Mouse (Mus musculus) CH12.LX (cell line): ENCODE results near the gene Plekha6. TPM values are rescaled to one million over a fixed set of nuclear protein-coding genes. Genes with fewer than 3 reads are reported as not detected.

Experiments
- DNase-seq: peaks from one replicate; pipeline ENCODE4 v3.0.0-alpha.2; 2013; ENCODE audit errors: extremely low read depth
- H3K27ac ChIP-seq: 2 replicates; pipeline ENCODE4 v1.5.1; 2012; ENCODE audit warnings: low read depth, mild to moderate bottlenecking, control low read depth, moderate library complexity; ENCODE audit not compliant: insufficient read depth
- H3K27me3 ChIP-seq: replicated peaks from 2 replicates; pipeline ENCODE3; 2012; ENCODE audit warnings: inconsistent platforms
- H3K36me3 ChIP-seq, 2 experiments: replicated peaks in 1 of 2; 2 replicates each; pipeline versions ENCODE3 to v1.6.1; 2012; ENCODE audit warnings: inconsistent platforms in 1 of 2, low read length in 1 of 2, mild to moderate bottlenecking in 1 of 2, mixed read lengths in 1 of 2, moderate library complexity in 1 of 2; ENCODE audit not compliant: control insufficient read depth in 1 of 2, insufficient read depth in 1 of 2
- H3K4me1 ChIP-seq, 2 experiments: 2 replicates each; pipeline ENCODE4 v1.6.1; 2012; ENCODE audit warnings: inconsistent platforms in 1 of 2, moderate library complexity in 1 of 2; ENCODE audit not compliant: insufficient read depth in 2 of 2, control insufficient read depth in 1 of 2
- H3K4me2 ChIP-seq: 2 replicates; pipeline ENCODE4 v1.6.1; 2012; ENCODE audit warnings: low read depth, mild to moderate bottlenecking, control low read depth; ENCODE audit not compliant: poor library complexity, insufficient read depth, severe bottlenecking
- H3K4me3 ChIP-seq, 3 experiments: fragments of 150-350 bp in 1 of 3; sonication (generic) in 1 of 3; replicated peaks in 1 of 3; 2 replicates each; pipeline versions ENCODE3 to v1.5.1; 2011 to 2012; ENCODE audit warnings: low read depth in 2 of 3, low read length in 2 of 3, mild to moderate bottlenecking in 2 of 3, moderate library complexity in 2 of 3, control low read depth in 1 of 3, improper control_type of control experiment in 1 of 3, inconsistent platforms in 1 of 3, mixed read lengths in 1 of 3; ENCODE audit not compliant: poor library complexity in 1 of 3
- H3K79me2 ChIP-seq: replicated peaks from 2 replicates; pipeline ENCODE4 v1.6.1; 2012; ENCODE audit warnings: mild to moderate bottlenecking, moderate library complexity; ENCODE audit not compliant: control insufficient read depth, poor library complexity, insufficient read depth, severe bottlenecking; ENCODE audit errors: extremely low read depth
- H3K9ac ChIP-seq: 2 replicates; pipeline ENCODE4 v1.6.1; 2012; ENCODE audit warnings: low read depth, mild to moderate bottlenecking, control low read depth, moderate library complexity; ENCODE audit not compliant: insufficient read depth
- H3K9me3 ChIP-seq: replicated peaks from 2 replicates; pipeline ENCODE3; 2012; ENCODE audit warnings: low read length, inconsistent platforms, mixed read lengths
- BHLHE40 ChIP-seq: IDR thresholded peaks from 2 replicates; pipeline ENCODE4 v1.6.1; 2011; ENCODE audit warnings: mild to moderate bottlenecking, low read depth, low read length, improper control_type of control experiment
- CHD1 ChIP-seq: IDR thresholded peaks from 2 replicates; pipeline ENCODE4 v1.6.1; 2012; ENCODE audit warnings: low read depth, low read length, improper control_type of control experiment, inconsistent platforms
- CHD2 ChIP-seq: IDR thresholded peaks from 2 replicates; pipeline ENCODE4 v1.6.1; 2011; ENCODE audit warnings: low read length, improper control_type of control experiment
- ELF1 ChIP-seq: IDR thresholded peaks from 2 replicates; pipeline ENCODE4 v1.6.1; 2014; ENCODE audit warnings: low read depth, mild to moderate bottlenecking, inconsistent platforms, low read length, improper control_type of control experiment
- ETS1 ChIP-seq: conservative IDR thresholded peaks from 2 replicates; pipeline ENCODE4 v1.6.1; 2012; ENCODE audit warnings: low read depth, mild to moderate bottlenecking, inconsistent platforms, low read length, improper control_type of control experiment, moderate library complexity
- GABPA ChIP-seq: IDR thresholded peaks from 2 replicates; pipeline ENCODE4 v1.6.1; 2012; ENCODE audit warnings: low read depth, low read length, improper control_type of control experiment, inconsistent platforms; ENCODE audit not compliant: insufficient replicate concordance
- HCFC1 ChIP-seq: IDR thresholded peaks from 2 replicates; pipeline ENCODE4 v1.6.1; 2012; ENCODE audit warnings: low read depth, mild to moderate bottlenecking, inconsistent platforms, low read length, improper control_type of control experiment
- IRF4 ChIP-seq: IDR thresholded peaks from 2 replicates; pipeline ENCODE4 v1.6.1; 2014; ENCODE audit warnings: low read depth, mild to moderate bottlenecking, inconsistent platforms, low read length, improper control_type of control experiment
- JUND ChIP-seq: conservative IDR thresholded peaks from 2 replicates; pipeline ENCODE4 v1.6.1; 2011; ENCODE audit warnings: low read depth, low read length, improper control_type of control experiment
- KAT2A ChIP-seq: IDR thresholded peaks from 2 replicates; pipeline ENCODE4 v1.6.1; 2012; ENCODE audit warnings: low read length, improper control_type of control experiment, inconsistent platforms; ENCODE audit not compliant: insufficient replicate concordance
- MAFK ChIP-seq: IDR thresholded peaks from 2 replicates; pipeline ENCODE4 v1.6.1; 2011; ENCODE audit warnings: low read length, improper control_type of control experiment; ENCODE audit not compliant: insufficient replicate concordance
- MAX ChIP-seq: IDR thresholded peaks from 2 replicates; pipeline ENCODE4 v1.6.1; 2011; ENCODE audit warnings: low read length, improper control_type of control experiment
- MAZ ChIP-seq: IDR thresholded peaks from 2 replicates; pipeline ENCODE4 v1.6.1; 2012; ENCODE audit warnings: low read depth, mild to moderate bottlenecking, inconsistent platforms, low read length, improper control_type of control experiment, moderate library complexity
- MXI1 ChIP-seq: IDR thresholded peaks from 2 replicates; pipeline ENCODE4 v1.6.1; 2011; ENCODE audit warnings: mild to moderate bottlenecking, low read depth, low read length, improper control_type of control experiment
- MYC ChIP-seq: IDR thresholded peaks from 2 replicates; pipeline ENCODE4 v1.6.1; 2011; ENCODE audit warnings: low read depth, mild to moderate bottlenecking, improper control_type of control experiment, low read length
- NELFE ChIP-seq: IDR thresholded peaks from 2 replicates; pipeline ENCODE4 v1.6.1; 2011; ENCODE audit warnings: low read depth, low read length, improper control_type of control experiment
- POLR2AphosphoS2 ChIP-seq: IDR thresholded peaks from 2 replicates; pipeline ENCODE4 v1.6.1; 2011; ENCODE audit warnings: low read depth, low read length, improper control_type of control experiment
- RAD21 ChIP-seq: IDR thresholded peaks from 2 replicates; pipeline ENCODE4 v1.6.1; 2011; ENCODE audit warnings: low read depth, mild to moderate bottlenecking, low read length, improper control_type of control experiment, moderate library complexity
- SMC3 ChIP-seq: IDR thresholded peaks from 2 replicates; pipeline ENCODE4 v1.6.1; 2011; ENCODE audit warnings: low read depth, low read length, improper control_type of control experiment
- TBP ChIP-seq: conservative IDR thresholded peaks from 2 replicates; pipeline ENCODE4 v1.6.1; 2011; ENCODE audit warnings: low read depth, low read length, improper control_type of control experiment
- UBTF ChIP-seq: IDR thresholded peaks from 2 replicates; pipeline ENCODE4 v1.6.1; 2012; ENCODE audit warnings: low read depth, mild to moderate bottlenecking, inconsistent platforms, low read length, improper control_type of control experiment, moderate library complexity
- USF2 ChIP-seq: conservative IDR thresholded peaks from 2 replicates; pipeline ENCODE4 v1.6.1; 2011; ENCODE audit warnings: low read depth, low read length, improper control_type of control experiment
- ZC3H11A ChIP-seq: IDR thresholded peaks from 2 replicates; pipeline ENCODE4 v1.6.1; 2012; ENCODE audit warnings: low read depth, mild to moderate bottlenecking, inconsistent platforms, low read length, improper control_type of control experiment
- ZMIZ1 ChIP-seq: IDR thresholded peaks from 2 replicates; pipeline ENCODE4 v1.6.1; 2012; ENCODE audit warnings: low read depth, mild to moderate bottlenecking, inconsistent platforms, low read length, improper control_type of control experiment
- dilution Hi-C: fragments of 300-500 bp; cut with MboI; formaldehyde crosslinking; loops from 2 replicates; pipeline ENCODE4 v1.14.3; 2020; ENCODE audit warnings: low sequenced_read_pairs; ENCODE audit not compliant: extremely low pct_unique_long_range_greater_than_20kb, extremely low pct_ligation_motif_present
- in situ Hi-C: fragments of 300-500 bp; cut with MboI; formaldehyde crosslinking; loops from 3 replicates; pipeline ENCODE4 v1.14.3; 2019; ENCODE audit warnings: low sequenced_read_pairs, low pct_ligation_motif_present, low pct_unique_long_range_greater_than_20kb, mixed read lengths
- polyA plus RNA-seq: library from polyadenylated mRNA; unstranded; fragments of >175 nt; gene quantifications from 2 replicates; pipeline ENCODE4 v1.2.1, GENCODE M21; 2012; ENCODE audit warnings: low read depth; ENCODE audit not compliant: insufficient read length
- total RNA-seq, 2 experiments: library from RNA; depleted of rRNA; stranded (reverse); fragments of 300-350 nt in 1 of 2; fragments of >200 nt in 1 of 2; gene quantifications; 2 replicates each; pipeline ENCODE4 v1.2.3; 2012 to 2014

Gene Plekha6
- total and polyA plus RNA-seq, 3 experiments, result 0.07 TPM; not detected in 2

DNA sequence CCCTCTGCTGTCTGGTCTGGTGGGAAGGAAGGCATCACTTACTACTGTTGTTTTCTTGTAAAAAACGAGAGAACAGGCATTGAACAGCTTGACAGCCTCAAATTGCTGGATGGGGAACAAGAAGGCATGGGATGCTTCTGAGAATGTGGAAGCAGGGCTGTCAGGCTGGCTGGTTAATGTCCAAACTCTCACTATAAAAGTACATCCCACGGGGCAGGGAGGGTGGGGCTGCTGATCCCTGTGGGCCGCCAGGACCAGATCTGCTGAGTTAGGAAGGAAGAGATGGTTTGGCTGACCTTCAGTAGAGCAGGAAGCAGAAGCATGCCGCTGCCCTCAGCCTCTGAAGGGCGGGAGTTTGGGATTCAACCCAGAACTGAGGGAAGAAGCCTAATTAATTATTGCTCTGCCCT, 87.6 kb downstream of the Plekha6 start:
- H3K4me1 ChIP-seq, result no peaks in the 10 kb centered on the region
- dilution Hi-C loops (no loop called here), in situ Hi-C loops (no loop called here)
- no peaks in the 10 kb centered on the region for H3K36me3 ChIP-seq
- H3K4me2 ChIP-seq, result no peak overlapping the region
- TF ChIP-seq NELFE (no peak), MXI1 (no peak), TBP (no peak), UBTF (no peak), SMC3 (no peak), MYC (no peak), BHLHE40 (no peak), ELF1 (no peak), POLR2AphosphoS2 (no peak)
- H3K9me3 ChIP-seq, result no peaks in the 10 kb centered on the region
- no peak overlapping the region for H3K4me3 ChIP-seq
- H3K27me3 ChIP-seq, result peaks cover 86% of the 10 kb centered on the region
- H3K9ac ChIP-seq, result no peak overlapping the region
- H3K27ac ChIP-seq, result no peak overlapping the region
- DNase-seq, result no peak
- no peaks in the 10 kb centered on the region for H3K79me2 ChIP-seq

- no peak overlapping the region for H3K9ac ChIP-seq
- peaks cover 86% of the 10 kb centered on the region for H3K27me3 ChIP-seq
- no peaks in the 10 kb centered on the region for H3K36me3 ChIP-seq
Measured at GRCm38 (mm10) chr1:133252251-133252650, 88.2 kb downstream of the Plekha6 start.

DNA sequence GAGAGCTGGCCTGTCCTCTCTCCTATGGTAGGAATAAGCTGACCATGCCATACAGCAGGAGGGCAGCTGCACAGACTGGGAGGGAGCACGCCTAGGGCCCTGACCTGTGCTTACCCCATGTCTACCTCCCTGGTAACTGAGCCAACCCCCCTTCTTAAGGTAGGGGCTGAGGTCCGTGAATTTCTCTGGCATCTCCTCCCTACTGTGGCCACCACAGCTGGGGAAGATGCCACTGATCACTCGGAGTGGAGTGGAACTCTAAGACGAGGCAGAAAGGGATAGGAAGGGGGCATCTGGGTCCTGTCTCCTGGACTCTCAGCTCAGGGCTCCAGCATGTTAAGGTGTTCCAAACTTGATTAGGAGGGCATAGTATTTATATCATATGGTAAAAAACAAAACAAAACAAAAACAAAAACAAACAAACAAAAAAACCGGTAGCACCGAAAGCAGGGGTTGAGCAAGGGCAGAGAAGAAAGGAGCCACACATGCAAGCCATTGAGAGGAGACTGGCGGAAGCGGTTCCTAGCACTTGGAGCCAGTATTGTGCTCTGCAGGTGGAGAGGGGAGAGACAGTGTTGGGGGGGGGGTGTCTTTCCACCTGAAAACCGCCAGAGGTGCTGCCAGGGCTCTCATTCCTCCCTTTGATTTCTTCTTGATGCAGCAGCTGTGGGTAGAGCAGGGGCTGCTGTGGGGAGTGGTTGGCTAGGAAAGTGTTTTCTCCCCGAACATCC, 89.0 kb downstream of the Plekha6 start:
- TF ChIP-seq HCFC1, result no peak
- no peak for TF ChIP-seq CHD1
- TF ChIP-seq MAX, result no peak
- TF ChIP-seq ZC3H11A, result no peak
- no peak for TF ChIP-seq RAD21
- no peak for TF ChIP-seq ZMIZ1
- TF ChIP-seq JUND, result no peak
- TF ChIP-seq ETS1, result no peak
- no peak for TF ChIP-seq USF2
- no peak for TF ChIP-seq MAZ
- no peak for TF ChIP-seq IRF4
- no peak for TF ChIP-seq TBP
- TF ChIP-seq CHD2, result no peak
- no peak for TF ChIP-seq MAFK
- no peak for TF ChIP-seq GABPA
- dilution Hi-C loops (no loop called here), in situ Hi-C loops (no loop called here)
- H3K27me3 ChIP-seq, result peaks cover 86% of the 10 kb centered on the region
- no peak overlapping the region for H3K9ac ChIP-seq
- no peak for DNase-seq
- H3K4me3 ChIP-seq, result no peak overlapping the region
- no peak overlapping the region for H3K27ac ChIP-seq
- H3K4me2 ChIP-seq, result no peak overlapping the region
- no peaks in the 10 kb centered on the region for H3K79me2 ChIP-seq
- no peaks in the 10 kb centered on the region for H3K36me3 ChIP-seq
- H3K4me1 ChIP-seq, result no peaks in the 10 kb centered on the region
- no peaks in the 10 kb centered on the region for H3K9me3 ChIP-seq

More at GRCm38 (mm10) chr1:133252251-133252650, 88.2 kb downstream of the Plekha6 start:
- H3K4me2 ChIP-seq, result no peak overlapping the region
- H3K79me2 ChIP-seq, result no peaks in the 10 kb centered on the region
- no peaks in the 10 kb centered on the region for H3K9me3 ChIP-seq
- dilution Hi-C loops (no loop called here), in situ Hi-C loops (no loop called here)
- DNase-seq, result no peak
- no peak for TF ChIP-seq KAT2A
- H3K4me3 ChIP-seq, result no peak overlapping the region
- no peaks in the 10 kb centered on the region for H3K4me1 ChIP-seq
- H3K27ac ChIP-seq, result no peak overlapping the region
